Mouse (Mus musculus) spleen, adult 2 months (tissue): ENCODE data around the gene Slc4a1.

Source experiments
- CTCF ChIP-seq: fragments of 200-500 bp; IDR thresholded peaks from 2 replicates; pipeline ENCODE4 v1.5.1; 2011; ENCODE audit warnings: mild to moderate bottlenecking, inconsistent platforms; ENCODE audit not compliant: insufficient read depth, insufficient read length, insufficient replicate concordance; ENCODE audit errors: extremely low read depth
- POLR2A ChIP-seq: fragments of 200-500 bp; IDR thresholded peaks from 2 replicates; pipeline ENCODE4 v1.6.1; 2011; ENCODE audit warnings: low read depth, low read length, inconsistent platforms

- TF ChIP-seq CTCF (no peak), POLR2A (no peak)
These were observed 17.5 kb upstream of the Slc4a1 start for GRCm38 (mm10) chr11:102383365-102384136.
